Mouse (Mus musculus): ENCODE data around the gene Cebpb. TPM values are rescaled to one million over a fixed set of nuclear protein-coding genes. Genes with fewer than 3 reads are reported as not detected.

Gene Cebpb
- total and polyA plus RNA-seq, 3 experiments: 9.9 to 10.7 TPM; not detected in 1

DNA sequence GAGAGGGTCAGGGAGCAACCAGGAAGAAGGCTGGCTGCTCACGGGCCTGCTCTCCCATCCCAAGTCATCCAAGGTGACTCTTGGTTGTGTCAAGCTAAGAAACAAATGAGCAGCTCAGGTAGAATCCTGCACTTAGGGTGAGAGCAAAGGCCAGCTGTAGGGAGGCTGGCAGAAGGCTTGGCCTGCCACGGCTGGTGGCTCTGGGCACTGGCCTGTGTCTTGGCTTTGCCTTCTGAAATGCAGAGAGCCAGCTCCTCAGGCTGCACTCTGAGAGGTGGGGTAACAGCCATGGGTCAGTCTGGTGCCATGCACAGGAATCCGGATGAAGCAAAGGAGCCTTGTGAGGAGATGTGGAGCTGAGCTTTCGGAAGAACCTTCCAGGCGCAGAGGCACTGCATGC lies 20.3 kb upstream of the Cebpb start:
- Histone ChIP-seq H3K36me3 (ENCODE audit: control insufficient read depth in 1 of 2, insufficient read depth in 2 of 2, low read length in 2 of 2) (no peaks in the 10 kb centered on the region; a peak in 1 of 4 replicates), H3K4me1 (ENCODE audit: control insufficient read depth in 1 of 2, insufficient read depth in 2 of 2, low read length in 2 of 2) (peaks cover 0 to 3% of the 10 kb centered on the region in 2 experiments; a peak in 2 of 4 replicates), H3K79me2 (ENCODE audit: control insufficient read depth, insufficient read depth, low read length, poor library complexity) (no peaks in the 10 kb centered on the region), H3K27ac (ENCODE audit: control insufficient read depth, low read depth, low read length) (no peak overlapping the region), H3K9ac (ENCODE audit: control insufficient read depth, low read depth, low read length, poor library complexity, severe bottlenecking) (no peak overlapping the region), H3K4me3 (ENCODE audit: control insufficient read depth in 1 of 2, insufficient read depth in 1 of 2, low read depth in 2 of 2, low read length in 2 of 2) (no peak overlapping the region), H3K9me3 (replicated peaks; ENCODE audit: insufficient read depth, low read length) (no peaks in the 10 kb centered on the region), H3K27me3 (ENCODE audit: control insufficient read depth in 1 of 2, insufficient read depth in 2 of 2, low read length in 2 of 2) (peaks cover 0 to 1% of the 10 kb centered on the region in 2 experiments; a peak in 1 of 4 replicates)
- TF ChIP-seq CHD1 (IDR thresholded peaks at IDR 0.05; ENCODE audit: low read depth, low read length): no peak
- TF ChIP-seq UBTF (IDR thresholded peaks at IDR 0.05; ENCODE audit: borderline replicate concordance, insufficient read depth, low read depth, low read length): no peak
- TF ChIP-seq ELF1 (IDR thresholded peaks at IDR 0.05; ENCODE audit: low read depth, low read length): no peak
- TF ChIP-seq KAT2A (conservative IDR thresholded peaks at IDR 0.05; ENCODE audit: low read depth, low read length): no peak
- TF ChIP-seq HCFC1 (IDR thresholded peaks at IDR 0.05; ENCODE audit: low read depth, low read length): no peak
- TF ChIP-seq RCOR1 (IDR thresholded peaks at IDR 0.05; ENCODE audit: low read depth, low read length): no peak
- no peak for TF ChIP-seq NELFE (IDR thresholded peaks at IDR 0.05; ENCODE audit: low read depth, low read length)
- DNase-seq (ENCODE audit: low read depth, low spot score): no peak

DNA sequence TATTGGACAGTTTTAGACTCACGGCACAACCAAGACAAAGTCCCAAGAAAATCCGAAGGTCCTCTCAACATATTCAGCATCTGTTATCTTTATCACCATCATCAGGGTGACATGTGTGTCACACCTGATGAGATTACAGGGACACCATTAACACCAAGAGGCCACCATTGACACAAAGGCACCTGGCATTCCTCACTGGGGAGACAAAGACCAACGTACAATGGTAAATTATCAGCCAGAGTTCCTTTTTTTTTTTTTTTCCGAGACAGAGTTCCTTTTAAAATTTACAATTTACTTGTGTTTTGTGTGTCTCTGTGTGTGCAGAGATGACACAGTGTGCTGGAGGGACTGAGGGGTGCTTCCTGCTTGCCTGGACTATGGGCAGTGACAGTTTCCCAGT lies 19.3 kb upstream of the Cebpb start:
- TF ChIP-seq ZNF384 (IDR thresholded peaks at IDR 0.05; ENCODE audit: low read depth, low read length): peak; percentile 76
- TF ChIP-seq TBP (IDR thresholded peaks at IDR 0.05; ENCODE audit: low read depth, low read length): no peak
- peaks cover 0 to 1% of the 10 kb centered on the region in 2 experiments; a peak in 1 of 4 replicates for H3K27me3 ChIP-seq (ENCODE audit: control insufficient read depth in 1 of 2, insufficient read depth in 2 of 2, low read length in 2 of 2)
- no peaks in the 10 kb centered on the region for H3K79me2 ChIP-seq (ENCODE audit: control insufficient read depth, insufficient read depth, low read length, poor library complexity)
- H3K9ac ChIP-seq (ENCODE audit: control insufficient read depth, low read depth, low read length, poor library complexity, severe bottlenecking): no peak overlapping the region
- no peak overlapping the region for H3K4me3 ChIP-seq (ENCODE audit: control insufficient read depth in 1 of 2, insufficient read depth in 1 of 2, low read depth in 2 of 2, low read length in 2 of 2)
- H3K4me1 ChIP-seq (ENCODE audit: control insufficient read depth in 1 of 2, insufficient read depth in 2 of 2, low read length in 2 of 2): peaks cover 0 to 3% of the 10 kb centered on the region in 2 experiments; a peak in 2 of 4 replicates
- no peaks in the 10 kb centered on the region; a peak in 1 of 4 replicates for H3K36me3 ChIP-seq (ENCODE audit: control insufficient read depth in 1 of 2, insufficient read depth in 2 of 2, low read length in 2 of 2)
- no peaks in the 10 kb centered on the region for H3K9me3 ChIP-seq (replicated peaks; ENCODE audit: insufficient read depth, low read length)
- H3K27ac ChIP-seq (ENCODE audit: control insufficient read depth, low read depth, low read length): no peak overlapping the region
- no peak for DNase-seq (ENCODE audit: low read depth, low spot score)

DNA sequence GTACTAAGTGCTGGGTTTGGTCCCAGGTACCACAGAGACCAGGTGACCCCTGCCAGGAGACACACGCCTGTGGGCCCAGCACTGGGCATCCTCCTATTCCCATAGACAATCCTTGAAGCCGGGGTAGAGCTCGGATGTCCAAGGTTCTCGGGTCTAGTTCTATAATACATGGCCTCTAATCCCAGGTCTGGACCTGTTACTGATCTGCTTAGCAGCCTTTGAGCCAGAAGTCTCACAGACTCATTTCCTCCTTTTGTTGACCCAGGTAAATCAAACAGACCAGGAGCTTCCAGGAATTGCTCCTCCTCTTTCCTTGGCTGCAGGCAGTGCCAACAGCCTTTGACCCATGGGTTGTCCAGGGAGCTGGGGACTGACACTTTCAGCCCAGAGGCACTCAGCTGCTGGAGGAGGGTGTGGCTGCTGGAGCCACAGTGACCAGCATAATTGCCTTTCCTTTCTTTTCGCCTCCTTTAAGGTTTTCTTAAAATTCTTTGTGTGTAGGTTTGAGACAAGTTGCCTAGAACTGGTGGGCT lies 17.5 kb upstream of the Cebpb start:
- Histone ChIP-seq H3K79me2 (ENCODE audit: control insufficient read depth, insufficient read depth, low read length, poor library complexity) (no peaks in the 10 kb centered on the region), H3K9ac (ENCODE audit: control insufficient read depth, low read depth, low read length, poor library complexity, severe bottlenecking) (no peak overlapping the region), H3K27me3 (ENCODE audit: control insufficient read depth in 1 of 2, insufficient read depth in 2 of 2, low read length in 2 of 2) (no peaks in the 10 kb centered on the region), H3K4me3 (ENCODE audit: control insufficient read depth in 1 of 2, insufficient read depth in 1 of 2, low read depth in 2 of 2, low read length in 2 of 2) (no peak overlapping the region), H3K9me3 (replicated peaks; ENCODE audit: insufficient read depth, low read length) (no peaks in the 10 kb centered on the region), H3K4me1 (ENCODE audit: control insufficient read depth in 1 of 2, insufficient read depth in 2 of 2, low read length in 2 of 2) (peaks cover 0 to 3% of the 10 kb centered on the region in 2 experiments; a peak in 2 of 4 replicates), H3K36me3 (ENCODE audit: control insufficient read depth in 1 of 2, insufficient read depth in 2 of 2, low read length in 2 of 2) (no peaks in the 10 kb centered on the region; a peak in 1 of 4 replicates), H3K27ac (ENCODE audit: control insufficient read depth, low read depth, low read length) (no peak overlapping the region)
- no peak for DNase-seq (ENCODE audit: low read depth, low spot score)
- TF ChIP-seq GATA1 (IDR thresholded peaks at IDR 0.05; ENCODE audit: low read depth, low read length) (no peak), CHD1 (IDR thresholded peaks at IDR 0.05; ENCODE audit: low read depth, low read length) (no peak), TAL1 (IDR thresholded peaks at IDR 0.05; ENCODE audit: low read length) (no peak), SIN3A (IDR thresholded peaks at IDR 0.05; ENCODE audit: low read length) (no peak), POLR2AphosphoS2 (IDR thresholded peaks at IDR 0.05; ENCODE audit: low read length) (no peak), ELF1 (IDR thresholded peaks at IDR 0.05; ENCODE audit: low read depth, low read length) (no peak), GABPA (IDR thresholded peaks at IDR 0.05; ENCODE audit: low read depth, low read length) (no peak), TBP (IDR thresholded peaks at IDR 0.05; ENCODE audit: low read depth, low read length) (no peak)

Measured in MEL (cell line).